Mouse (Mus musculus) ES-E14 (cell line): ENCODE measurements around the gene Trpm1.

Experiments
- HCFC1 ChIP-seq: IDR thresholded peaks from 2 replicates; pipeline ENCODE4 v1.6.1; 2012; ENCODE audit warnings: low read length, inconsistent platforms, borderline replicate concordance; ENCODE audit not compliant: insufficient read depth
- MAFK ChIP-seq: IDR thresholded peaks from 2 replicates; pipeline ENCODE4 v1.6.1; 2014; ENCODE audit warnings: mild to moderate bottlenecking, low read depth, low read length, inconsistent platforms; ENCODE audit not compliant: insufficient read depth

GRCm38 (mm10) chr7:64164997-64165396 lies 11.4 kb downstream of the Trpm1 start:
- no peak for TF ChIP-seq MAFK
- no peak for TF ChIP-seq HCFC1
